In genomic region chr10:37711459-37711858, GRCm38 (mm10) we compare ENCODE assay signal across 7 mouse cellular contexts.
"Had no signal": no experiment of that assay in that cellular context is flagged by ENCODE, and none has a peak within 500 bp of the region (broad histone marks: within the 10 kb centered on the region; RNA-seq: fewer than 3 reads in every experiment).

No protein-coding gene starts in this region.

- H3K9me3 ChIP-seq: liver, embryonic 15.5 days; lung, embryonic 15.5 days; midbrain, embryonic 13.5 days had no signal

- H3K4me3 ChIP-seq: liver, embryonic 15.5 days; lung, embryonic 15.5 days; midbrain, embryonic 13.5 days had no signal

- ATAC-seq: midbrain, embryonic 13.5 days had no signal

- H3K36me3 ChIP-seq: liver, embryonic 15.5 days; lung, embryonic 15.5 days; midbrain, embryonic 13.5 days had no signal

- H3K4me2 ChIP-seq: liver, embryonic 15.5 days; lung, embryonic 15.5 days; midbrain, embryonic 13.5 days had no signal

- DNase-seq: kidney, adult 11 months; liver; right cerebral cortex, postnatal 14 days; thymus, postnatal 4 days had no signal

- H3K4me1 ChIP-seq: liver, embryonic 15.5 days; lung, embryonic 15.5 days; midbrain, embryonic 13.5 days had no signal

- H3K27me3 ChIP-seq: liver, embryonic 15.5 days; lung, embryonic 15.5 days; midbrain, embryonic 13.5 days had no signal

- H3K27ac ChIP-seq: liver, embryonic 15.5 days; lung, embryonic 15.5 days; midbrain, embryonic 13.5 days had no signal

- H3K9ac ChIP-seq: liver, embryonic 15.5 days; lung, embryonic 15.5 days; midbrain, embryonic 13.5 days had no signal
